Mouse (Mus musculus) urinary bladder, postnatal 14 days (tissue): ENCODE measurements at regions not wholly inside any gene's neighbourhood (a gene's known extent, or its start where the extent isn't known, plus 50 kb on each side); places are given as distances from the start of the nearest gene placed in this dataset.

Experiments
- DNase-seq: peaks from one replicate; pipeline ENCODE4 v3.0.0; 2021; ENCODE audit warnings: low spot score

- no peak for DNase-seq
Observed at GRCm38 (mm10) chr3:137563541-137564080, 57.8 kb upstream of the Ddit4l start.

GRCm38 (mm10) chr3:137564282-137564681 lies 57.1 kb upstream of the Ddit4l start:
- DNase-seq: no peak

- DNase-seq: no peak
Observed at GRCm38 (mm10) chr3:137568580-137569313, 52.7 kb upstream of the Ddit4l start.
